Mouse (Mus musculus): ENCODE data around the gene Cox6a2. TPM values are rescaled to one million over a fixed set of nuclear protein-coding genes. Genes with fewer than 3 reads are reported as not detected.

Gene Cox6a2
- not detected for total RNA-seq (2023)

GRCm38 (mm10) chr7:128206152-128206551 is at the start of gene Cox6a2:
Cox6a2 (minus strand) TSS chr7:128206387.

GRCm38 (mm10) chr7:128246496-128247391 is 40.6 kb upstream of the Cox6a2 start, which contains the start of gene Tgfb1i1:
Tgfb1i1 (plus strand) TSS chr7:128246812.

GRCm38 (mm10) chr7:128237927-128238778 is 32.0 kb upstream of the Cox6a2 start, which contains the start of gene 9130023H24Rik:
9130023H24Rik (minus strand) TSS chr7:128238031.

GRCm38 (mm10) chr7:128236856-128237592 is 30.8 kb upstream of the Cox6a2 start, which contains the start of gene Armc5:
Armc5 (plus strand) TSS chr7:128237342.

Other genes with a start within 250 kb of the Cox6a2 start
- 100 to 1,000 TPM; 709 to 864 TPM for gene Fus, start 238.9 kb downstream of the Cox6a2 start, total RNA-seq (2023)
- 10 to 100 TPM; 45.2 to 62.4 TPM for gene Pycard, start 212.5 kb downstream of the Cox6a2 start, total RNA-seq (2023)
- gene Trim72, start 202.4 kb downstream of the Cox6a2 start, total RNA-seq (2023), result 1 to 10 TPM; 1.3 to 6.0 TPM
- gene Itgam, start 143.7 kb downstream of the Cox6a2 start, total RNA-seq (2023), result 1 to 10 TPM in 1 of 2 experiments, under 1 TPM in 1; 0.83 to 2.7 TPM
- gene Gm49368, start 143.7 kb downstream of the Cox6a2 start, total RNA-seq (2023), result not detected
- 1 to 10 TPM; 1.4 to 5.0 TPM for gene Itgax, start 76.8 kb downstream of the Cox6a2 start, total RNA-seq (2023)
- gene Itgad, start 52.0 kb downstream of the Cox6a2 start, total RNA-seq (2023), result 1 to 10 TPM; 4.5 to 5.0 TPM
- gene Armc5, start 31.0 kb upstream of the Cox6a2 start, total RNA-seq (2023), result 10 to 100 TPM; 24.1 to 25.7 TPM
- 1 to 10 TPM; 3.8 to 3.9 TPM for gene 9130023H24Rik, start 31.6 kb upstream of the Cox6a2 start, total RNA-seq (2023)
- gene Tgfb1i1, start 40.4 kb upstream of the Cox6a2 start, total RNA-seq (2023), result 1 to 10 TPM; 4.1 to 4.7 TPM
- gene Slc5a2, start 59.3 kb upstream of the Cox6a2 start, total RNA-seq (2023), result under 1 TPM in 1 of 2 experiments, not detected in 1; 0.33 TPM
- gene BC017158, start 91.8 kb upstream of the Cox6a2 start, total RNA-seq (2023), result 10 to 100 TPM; 24.4 to 37.3 TPM
- 100 to 1,000 TPM; 181 to 194 TPM for gene Rgs10, start 212.4 kb upstream of the Cox6a2 start, total RNA-seq (2023)